Mouse (Mus musculus): ENCODE results near the gene Glg1. TPM values are rescaled to one million over a fixed set of nuclear protein-coding genes. Genes with fewer than 3 reads are reported as not detected.
"Not testable (repeated sequence)": the region's sequence is repeated elsewhere in the genome, so short reads cannot be mapped to it uniquely, and the experiment has no call there.

Gene Glg1
- total RNA-seq, 2 experiments from 2014 or later, result 13.8 to 33.1 TPM

- ATAC-seq (replicated peaks; ENCODE audit: low FRiP score, poor library complexity, severe bottlenecking), result peak; percentile 39
These were observed 896 bp downstream of the Glg1 start for GRCm38 (mm10) chr8:111258010-111258630.

GRCm38 (mm10) chr8:111252487-111253112, 6.4 kb downstream of the Glg1 start:
- peak; percentile 62; the same call in 1 of the 2 replicates for ATAC-seq (replicated peaks; ENCODE audit: low FRiP score, poor library complexity, severe bottlenecking)

- no peak for ATAC-seq (replicated peaks; ENCODE audit: low FRiP score, poor library complexity, severe bottlenecking)
These were observed 8.9 kb downstream of the Glg1 start for GRCm38 (mm10) chr8:111250111-111250510.

- ATAC-seq (replicated peaks; ENCODE audit: low FRiP score, poor library complexity, severe bottlenecking), result no peak
These were observed 10.9 kb downstream of the Glg1 start for GRCm38 (mm10) chr8:111248136-111248535.

- not testable (repeated sequence) for ATAC-seq (replicated peaks; ENCODE audit: low FRiP score, poor library complexity, severe bottlenecking)
These were observed 12.2 kb downstream of the Glg1 start for GRCm38 (mm10) chr8:111246864-111247263.

- no peak for ATAC-seq (replicated peaks; ENCODE audit: low FRiP score, poor library complexity, severe bottlenecking)
These were observed 12.7 kb downstream of the Glg1 start for GRCm38 (mm10) chr8:111246287-111246830.

- ATAC-seq (replicated peaks; ENCODE audit: low FRiP score, poor library complexity, severe bottlenecking), result no peak
These were observed 21.7 kb downstream of the Glg1 start for GRCm38 (mm10) chr8:111237301-111237700.

- ATAC-seq (replicated peaks; ENCODE audit: low FRiP score, poor library complexity, severe bottlenecking), result no peak
These were observed 25.3 kb downstream of the Glg1 start for GRCm38 (mm10) chr8:111233730-111234129.

GRCm38 (mm10) chr8:111224153-111224552, 34.9 kb downstream of the Glg1 start:
- ATAC-seq (replicated peaks; ENCODE audit: low FRiP score, poor library complexity, severe bottlenecking), result no peak

GRCm38 (mm10) chr8:111218107-111218506, 40.9 kb downstream of the Glg1 start:
- no peak for ATAC-seq (replicated peaks; ENCODE audit: low FRiP score, poor library complexity, severe bottlenecking)

- no peak for ATAC-seq (replicated peaks; ENCODE audit: low FRiP score, poor library complexity, severe bottlenecking)
These were observed 45.6 kb downstream of the Glg1 start for GRCm38 (mm10) chr8:111213406-111213805.

GRCm38 (mm10) chr8:111211180-111211579, 47.8 kb downstream of the Glg1 start:
- ATAC-seq (replicated peaks; ENCODE audit: low FRiP score, poor library complexity, severe bottlenecking), result no peak

GRCm38 (mm10) chr8:111209874-111210273, 49.1 kb downstream of the Glg1 start:
- ATAC-seq (replicated peaks; ENCODE audit: low FRiP score, poor library complexity, severe bottlenecking), result no peak

- no peak for ATAC-seq (replicated peaks; ENCODE audit: low FRiP score, poor library complexity, severe bottlenecking)
These were observed 52.7 kb downstream of the Glg1 start for GRCm38 (mm10) chr8:111206321-111206720.

- ATAC-seq (replicated peaks; ENCODE audit: low FRiP score, poor library complexity, severe bottlenecking), result no peak
These were observed 54.0 kb downstream of the Glg1 start for GRCm38 (mm10) chr8:111205033-111205432.

GRCm38 (mm10) chr8:111203341-111203740, 55.7 kb downstream of the Glg1 start:
- ATAC-seq (replicated peaks; ENCODE audit: low FRiP score, poor library complexity, severe bottlenecking), result no peak

GRCm38 (mm10) chr8:111197966-111198365, 61.0 kb downstream of the Glg1 start:
- ATAC-seq (replicated peaks; ENCODE audit: low FRiP score, poor library complexity, severe bottlenecking), result no peak

- no peak for ATAC-seq (replicated peaks; ENCODE audit: low FRiP score, poor library complexity, severe bottlenecking)
These were observed 62.8 kb downstream of the Glg1 start for GRCm38 (mm10) chr8:111196181-111196580.

GRCm38 (mm10) chr8:111188594-111189211, 70.3 kb downstream of the Glg1 start:
- peak; percentile 77 for ATAC-seq (replicated peaks; ENCODE audit: low FRiP score, poor library complexity, severe bottlenecking)

GRCm38 (mm10) chr8:111187470-111187869, 71.5 kb downstream of the Glg1 start:
- no peak for ATAC-seq (replicated peaks; ENCODE audit: low FRiP score, poor library complexity, severe bottlenecking)

- ATAC-seq (replicated peaks; ENCODE audit: low FRiP score, poor library complexity, severe bottlenecking), result no peak
These were observed 73.5 kb downstream of the Glg1 start for GRCm38 (mm10) chr8:111185472-111185947.
